Mouse (Mus musculus) ovary, adult 18-20 months (tissue): ENCODE measurements around the gene Abtb2.
A peak's percentile ranks its signal among the peaks of the same experiment; 100 is the strongest.

Source experiments
- DNase-seq: peaks from one replicate; pipeline ENCODE4 v3.0.0; 2022; ENCODE audit warnings: low spot score, mixed read lengths

Gene Abtb2

GRCm38 (mm10) chr2:103687888-103688287, 121.8 kb downstream of the Abtb2 start:
- DNase-seq = no peak

- peak; percentile 14 for DNase-seq
These were observed 124.3 kb downstream of the Abtb2 start for GRCm38 (mm10) chr2:103690425-103690824.

- no peak for DNase-seq
These were observed 124.7 kb downstream of the Abtb2 start for GRCm38 (mm10) chr2:103690828-103691227.

GRCm38 (mm10) chr2:103691278-103691677, 125.2 kb downstream of the Abtb2 start:
- DNase-seq = no peak

- DNase-seq = no peak
These were observed 126.7 kb downstream of the Abtb2 start for GRCm38 (mm10) chr2:103692810-103693209.

- no peak for DNase-seq
These were observed 128.9 kb downstream of the Abtb2 start for GRCm38 (mm10) chr2:103694777-103695563.

GRCm38 (mm10) chr2:103696177-103696576, 130.1 kb downstream of the Abtb2 start:
- DNase-seq = no peak

- DNase-seq = no peak
These were observed 134.4 kb downstream of the Abtb2 start for GRCm38 (mm10) chr2:103700514-103700913.

GRCm38 (mm10) chr2:103703336-103703735, 137.2 kb downstream of the Abtb2 start:
- no peak for DNase-seq

- no peak for DNase-seq
These were observed 137.8 kb downstream of the Abtb2 start for GRCm38 (mm10) chr2:103703865-103704264.

GRCm38 (mm10) chr2:103705826-103706225, 139.7 kb downstream of the Abtb2 start:
- no peak for DNase-seq

GRCm38 (mm10) chr2:103706226-103706625, 140.1 kb downstream of the Abtb2 start:
- peak; percentile 83 for DNase-seq

GRCm38 (mm10) chr2:103707056-103707776, 141.1 kb downstream of the Abtb2 start:
- no peak for DNase-seq

- no peak for DNase-seq
These were observed 144.7 kb downstream of the Abtb2 start for GRCm38 (mm10) chr2:103710849-103711248.

- no peak for DNase-seq
These were observed 147.7 kb downstream of the Abtb2 start for GRCm38 (mm10) chr2:103713831-103714230.

- DNase-seq = no peak
These were observed 148.3 kb downstream of the Abtb2 start for GRCm38 (mm10) chr2:103714412-103714811.

GRCm38 (mm10) chr2:103718594-103719291, 152.6 kb downstream of the Abtb2 start:
- DNase-seq = peak; percentile 40

- DNase-seq = no peak
These were observed 153.2 kb downstream of the Abtb2 start for GRCm38 (mm10) chr2:103719292-103719646.

GRCm38 (mm10) chr2:103724521-103724920, 158.4 kb downstream of the Abtb2 start:
- DNase-seq = no peak

GRCm38 (mm10) chr2:103728027-103728540, 162.0 kb downstream of the Abtb2 start:
- no peak for DNase-seq

GRCm38 (mm10) chr2:103730999-103731398, 164.9 kb downstream of the Abtb2 start:
- no peak for DNase-seq

GRCm38 (mm10) chr2:103731423-103731822, 165.3 kb downstream of the Abtb2 start:
- no peak for DNase-seq

GRCm38 (mm10) chr2:103742821-103743220, 176.7 kb downstream of the Abtb2 start:
- DNase-seq = no peak
